Mouse (Mus musculus): ENCODE results near the gene Fbxw5.
"Not testable (repeated sequence)": the region's sequence is repeated elsewhere in the genome, so short reads cannot be mapped to it uniquely, and the experiment has no call there.

The Fbxw5 gene

GRCm38 (mm10) chr2:25509912-25510311 is 9.4 kb downstream of the Fbxw5 start:
- DNase-seq (ENCODE audit: low spot score) = no peak

GRCm38 (mm10) chr2:25526510-25527302 is 26.2 kb downstream of the Fbxw5 start:
- DNase-seq (ENCODE audit: low spot score) = no peak

GRCm38 (mm10) chr2:25533707-25534106 is 33.2 kb downstream of the Fbxw5 start:
- DNase-seq (ENCODE audit: low spot score) = no peak

DNA sequence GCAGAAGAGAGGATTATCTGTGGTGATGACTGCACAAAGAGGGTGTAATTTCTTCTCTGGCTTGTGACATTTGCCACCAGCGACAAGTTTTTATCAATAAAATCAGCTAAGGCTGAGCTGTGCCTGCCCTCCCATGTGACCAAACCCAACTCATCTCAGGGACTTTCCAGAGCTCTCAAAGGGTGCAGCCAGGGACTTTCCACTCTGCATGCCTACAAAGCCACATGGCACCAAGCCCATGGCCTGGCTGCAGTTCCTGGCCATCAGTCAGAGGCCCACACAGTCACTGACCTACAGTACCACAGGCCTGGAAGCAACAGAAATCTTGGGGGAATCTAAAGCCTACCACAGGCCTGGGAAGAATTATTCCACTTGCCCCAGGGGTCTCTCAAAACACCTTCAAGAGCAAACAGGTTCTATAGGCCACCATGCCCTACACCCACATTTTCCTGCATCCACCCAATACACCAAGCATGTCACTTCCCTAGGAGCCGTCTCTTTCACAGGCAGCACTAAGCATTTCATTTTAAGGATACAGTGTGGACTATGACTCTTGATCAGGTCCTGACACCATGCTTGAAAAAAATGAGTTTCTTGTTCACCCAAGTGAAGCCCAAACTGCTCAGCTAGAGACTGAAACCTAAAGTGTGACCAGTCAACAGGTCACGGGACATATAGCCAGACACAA is 33.8 kb downstream of the Fbxw5 start:
- no peak for DNase-seq (ENCODE audit: low spot score)

GRCm38 (mm10) chr2:25534866-25535182 is 34.3 kb downstream of the Fbxw5 start:
- DNase-seq (ENCODE audit: low spot score) = no peak

DNA sequence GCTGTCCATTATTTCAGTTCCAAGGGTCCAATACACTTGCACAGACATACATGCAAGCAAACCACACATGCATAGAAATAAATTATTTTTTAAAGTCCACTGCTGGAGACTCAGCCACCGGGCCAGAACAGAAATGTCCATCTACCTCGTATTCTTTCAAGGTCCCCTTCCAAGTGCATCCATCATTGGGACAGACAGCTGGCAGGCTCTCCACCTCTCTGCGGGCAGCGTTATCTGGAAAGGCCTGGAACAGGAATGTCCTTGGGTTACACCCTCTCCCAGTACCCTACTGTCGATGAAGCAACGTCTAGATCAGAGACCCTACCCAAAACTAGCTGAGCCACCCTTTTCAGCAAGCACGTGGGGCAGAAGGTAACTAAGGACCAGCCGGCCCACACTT is 36.0 kb downstream of the Fbxw5 start:
- no peak for DNase-seq (ENCODE audit: low spot score)

- DNase-seq (ENCODE audit: low spot score) = no peak
These were observed 40.0 kb downstream of the Fbxw5 start for GRCm38 (mm10) chr2:25540541-25540948.

GRCm38 (mm10) chr2:25541644-25542367 is 41.3 kb downstream of the Fbxw5 start:
- no peak for DNase-seq (ENCODE audit: low spot score)

- DNase-seq (ENCODE audit: low spot score) = peak; percentile 28
These were observed 45.7 kb downstream of the Fbxw5 start for GRCm38 (mm10) chr2:25545996-25546810.

DNA sequence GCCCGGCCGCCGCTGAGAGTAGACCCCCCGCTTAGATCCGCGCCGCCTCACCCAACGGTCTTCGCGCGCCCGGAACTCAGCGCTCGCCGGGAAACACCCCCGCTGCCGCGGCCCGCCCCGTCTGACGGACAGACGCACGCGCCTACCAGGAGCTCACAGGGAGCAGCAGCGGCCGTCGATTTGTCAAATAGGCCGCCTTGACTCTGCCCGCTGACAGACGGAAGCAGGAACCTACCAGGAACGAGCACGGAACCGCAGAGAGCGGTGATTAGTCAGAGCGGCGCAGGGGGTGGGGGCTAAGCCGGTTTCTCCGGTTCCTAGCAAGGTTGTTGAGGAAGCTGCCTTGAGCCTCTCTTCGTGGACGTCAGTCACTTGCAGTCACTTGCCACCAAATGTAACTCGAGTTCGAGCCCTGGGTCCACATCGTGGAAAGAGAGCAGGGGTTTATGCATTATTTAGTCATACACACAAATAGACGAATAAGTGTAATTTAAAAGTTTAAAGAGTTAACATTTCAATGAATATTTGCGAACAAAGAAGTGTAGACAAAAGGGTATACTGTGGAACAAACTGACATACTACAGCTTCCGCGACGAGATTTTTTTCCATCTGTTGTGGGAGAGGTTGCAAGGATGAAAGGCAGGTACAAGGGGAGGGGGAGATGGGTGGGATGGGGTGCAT is 46.4 kb downstream of the Fbxw5 start, which contains the start of gene Traf2:
Gene Traf2, minus strand, starts transcription at position 130 of the 681 bp plus-strand sequence.
- peak; percentile 97 for DNase-seq (ENCODE audit: low spot score)

- DNase-seq (ENCODE audit: low spot score) = no peak
These were observed 48.8 kb downstream of the Fbxw5 start for GRCm38 (mm10) chr2:25549021-25549991.

DNA sequence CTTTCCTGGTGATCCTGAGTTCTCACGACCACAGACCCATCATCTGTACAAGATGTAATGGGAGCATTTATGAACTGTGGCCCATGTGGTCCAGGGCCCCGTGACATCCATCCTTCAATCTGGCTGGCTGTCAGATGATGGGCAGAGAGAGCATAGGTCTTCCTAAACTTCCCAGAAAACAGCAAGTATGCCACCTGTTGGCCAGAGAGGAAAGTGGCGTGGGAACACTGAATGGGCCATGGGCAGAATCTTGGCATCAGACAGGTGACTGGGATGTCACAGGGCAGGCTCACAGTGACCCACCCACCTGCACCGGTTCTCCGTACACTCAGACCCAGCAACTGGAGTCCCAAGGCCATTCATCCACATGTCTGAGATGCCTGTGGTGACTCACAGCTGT is 50.6 kb downstream of the Fbxw5 start:
- DNase-seq (ENCODE audit: low spot score) = no peak

GRCm38 (mm10) chr2:25553171-25553786 is 52.7 kb downstream of the Fbxw5 start:
- not testable (repeated sequence) for DNase-seq (ENCODE audit: low spot score)
